Mouse (Mus musculus) forebrain, embryonic 11.5 days (tissue): ENCODE measurements around the gene Aurka. TPM values are rescaled to one million over a fixed set of nuclear protein-coding genes. Genes with fewer than 3 reads are reported as not detected.

Experiments
- ATAC-seq: fragments of 200-750 bp; cut with Nextera tagmentation; replicated peaks from 2 replicates; pipeline ENCODE4 v1.8.0; 2017; ENCODE audit warnings: moderate TSS enrichment; ENCODE audit not compliant: low FRiP score
- DNase-seq: peaks from one replicate; pipeline ENCODE4 v3.0.0-alpha.2; 2017; ENCODE audit warnings: low spot score
- H3K27ac ChIP-seq: fragments of 300-500 bp; sonication (generic); 2 replicates; pipeline ENCODE4 v1.5.1; 2014; ENCODE audit warnings: low read depth, low read length
- H3K27me3 ChIP-seq: fragments of 300-500 bp; sonication (generic); 2 replicates; pipeline ENCODE4 v1.6.1; 2014; ENCODE audit warnings: mild to moderate bottlenecking, low read length, mixed read lengths; ENCODE audit not compliant: control insufficient read depth, insufficient read depth
- H3K36me3 ChIP-seq: fragments of 300-500 bp; sonication (generic); 2 replicates; pipeline ENCODE4 v1.6.1; 2014; ENCODE audit warnings: mild to moderate bottlenecking, low read length, moderate library complexity, mixed read lengths; ENCODE audit not compliant: control insufficient read depth, insufficient read depth
- H3K4me1 ChIP-seq: fragments of 300-500 bp; sonication (generic); replicated peaks from 2 replicates; pipeline ENCODE4 v1.6.1; 2014; ENCODE audit warnings: low read length, mixed read lengths; ENCODE audit not compliant: control insufficient read depth, insufficient read depth
- H3K4me2 ChIP-seq: fragments of 300-500 bp; sonication (generic); 2 replicates; pipeline ENCODE4 v1.6.1; 2014; ENCODE audit warnings: low read depth, mild to moderate bottlenecking, low read length, moderate library complexity, mixed read lengths; ENCODE audit not compliant: severe bottlenecking
- H3K4me3 ChIP-seq: fragments of 300-500 bp; sonication (generic); 2 replicates; pipeline ENCODE4 v1.5.1; 2014; ENCODE audit warnings: low read depth, low read length
- H3K9ac ChIP-seq: fragments of 300-500 bp; sonication (generic); 2 replicates; pipeline ENCODE4 v1.6.1; 2014; ENCODE audit warnings: low read length
- H3K9me3 ChIP-seq: fragments of 300-500 bp; sonication (generic); 2 replicates; pipeline ENCODE4 v1.6.1; 2016; ENCODE audit warnings: low read length, mixed read lengths; ENCODE audit not compliant: control insufficient read depth
- WGBS: fragments of 180-500 bp; shearing (Covaris S2); extraction: QIAGEN DNeasy Blood & Tissue Kit; methylation state at CpG from one replicate; pipeline ENCODE4 v1.1.7; 2014; 5-methylcytosine and 5-hydroxymethylcytosine counted together
- polyA plus RNA-seq: library from polyadenylated mRNA; unstranded; fragments of >200 nt; fragmentation: Nextera tagmentation; extraction: Ambion mirVana; gene quantifications from 2 replicates; pipeline ENCODE4 v1.2.1, GENCODE M21; 2014

Gene Aurka
- polyA plus RNA-seq, 1 experiment from 2014 or later: 192 TPM

- no peaks in the 10 kb centered on the region for H3K4me1 ChIP-seq
- H3K4me2 ChIP-seq: no peak overlapping the region
- no peaks in the 10 kb centered on the region for H3K27me3 ChIP-seq
- H3K9me3 ChIP-seq: no peaks in the 10 kb centered on the region
- DNase-seq: no peak
- peaks cover 35% of the 10 kb centered on the region; the same call in 1 of the 2 replicates for H3K36me3 ChIP-seq
- 72% methylated on average over 5 of the region's 5 CpGs for WGBS
- H3K4me3 ChIP-seq: no peak overlapping the region
- H3K9ac ChIP-seq: no peak overlapping the region
- H3K27ac ChIP-seq: no peak overlapping the region
- ATAC-seq: no peak
These were observed 6.7 kb upstream of the Aurka start for GRCm38 (mm10) chr2:172376999-172377515.

- Histone ChIP-seq H3K27me3 (no peaks in the 10 kb centered on the region), H3K27ac (no peak overlapping the region), H3K4me2 (no peak overlapping the region), H3K36me3 (peaks cover 35% of the 10 kb centered on the region; the same call in 1 of the 2 replicates), H3K4me3 (no peak overlapping the region), H3K9me3 (no peaks in the 10 kb centered on the region), H3K9ac (no peak overlapping the region), H3K4me1 (0 out of 2 replicates have a peak, but pooled peaks cover 2% of the 10 kb centered on the region)
- ATAC-seq (no peak), DNase-seq (no peak)
- WGBS: 85% methylated on average over 4 of the region's 4 CpGs
These were observed 6.2 kb upstream of the Aurka start for GRCm38 (mm10) chr2:172376551-172376950.

- no peak for DNase-seq
- no peak for ATAC-seq
- WGBS: under 1% methylated on average over 11 of the region's 11 CpGs
These were observed 923 bp upstream of the Aurka start for GRCm38 (mm10) chr2:172371258-172371657.

GRCm38 (mm10) chr2:172363176-172363575, 7.2 kb downstream of the Aurka start:
- Histone ChIP-seq H3K36me3 (peaks cover 35% of the 10 kb centered on the region; the same call in 1 of the 2 replicates), H3K4me2 (no peak overlapping the region), H3K27ac (no peak overlapping the region), H3K4me3 (no peak overlapping the region), H3K4me1 (peaks cover 3% of the 10 kb centered on the region; the same call in 1 of the 2 replicates), H3K27me3 (no peaks in the 10 kb centered on the region), H3K9me3 (no peaks in the 10 kb centered on the region), H3K9ac (no peak overlapping the region)
- DNase-seq (no peak), ATAC-seq (no peak)
- 91% methylated on average over 7 of the region's 7 CpGs for WGBS

More at GRCm38 (mm10) chr2:172371258-172371657, 923 bp upstream of the Aurka start:
- Histone ChIP-seq H3K27me3 (no peaks in the 10 kb centered on the region), H3K4me1 (peaks cover 14% of the 10 kb centered on the region; the same call in 1 of the 2 replicates), H3K4me2 (peak overlapping the region; percentile 63), H3K9me3 (no peaks in the 10 kb centered on the region), H3K4me3 (peak overlapping the region; percentile 97), H3K36me3 (peaks cover 17% of the 10 kb centered on the region; the same call in 1 of the 2 replicates), H3K9ac (peak overlapping the region; percentile 96), H3K27ac (no peak overlapping the region)

- 87% methylated on average over 5 of the region's 5 CpGs for WGBS
- no peak overlapping the region for H3K27ac ChIP-seq
These were observed 14.5 kb downstream of the Aurka start for GRCm38 (mm10) chr2:172355833-172356232.

GRCm38 (mm10) chr2:172354761-172355160, 15.6 kb downstream of the Aurka start:
- no peak for ATAC-seq
- 72% methylated on average over 9 of the region's 9 CpGs for WGBS
- no peak overlapping the region for H3K4me2 ChIP-seq
- no peak overlapping the region for H3K9ac ChIP-seq
- H3K9me3 ChIP-seq: no peaks in the 10 kb centered on the region
- no peaks in the 10 kb centered on the region for H3K27me3 ChIP-seq
- no peaks in the 10 kb centered on the region for H3K4me1 ChIP-seq
- no peak overlapping the region for H3K27ac ChIP-seq
- H3K36me3 ChIP-seq: peaks cover 27% of the 10 kb centered on the region; the same call in 1 of the 2 replicates
- H3K4me3 ChIP-seq: no peak overlapping the region
- no peak for DNase-seq

More at GRCm38 (mm10) chr2:172355833-172356232, 14.5 kb downstream of the Aurka start:
- ATAC-seq (no peak), DNase-seq (no peak)
- Histone ChIP-seq H3K4me1 (no peaks in the 10 kb centered on the region), H3K27me3 (no peaks in the 10 kb centered on the region), H3K4me3 (no peak overlapping the region), H3K9ac (no peak overlapping the region), H3K36me3 (peaks cover 27% of the 10 kb centered on the region; the same call in 1 of the 2 replicates), H3K9me3 (no peaks in the 10 kb centered on the region), H3K4me2 (no peak overlapping the region)

GRCm38 (mm10) chr2:172353218-172353617, 17.1 kb downstream of the Aurka start:
- WGBS: 61% methylated on average over 9 of the region's 9 CpGs
- H3K4me2 ChIP-seq: no peak overlapping the region
- no peaks in the 10 kb centered on the region for H3K27me3 ChIP-seq
- no peak overlapping the region for H3K4me3 ChIP-seq
- DNase-seq (no peak), ATAC-seq (0 out of 2 replicates have a peak, but pooled peaks have one; percentile 6)
- peak overlapping the region; percentile 27; the same call in 1 of the 2 replicates for H3K27ac ChIP-seq
- H3K36me3 ChIP-seq: peaks cover 16% of the 10 kb centered on the region; the same call in 1 of the 2 replicates
- no peaks in the 10 kb centered on the region for H3K9me3 ChIP-seq
- H3K4me1 ChIP-seq: no peaks in the 10 kb centered on the region
- H3K9ac ChIP-seq: no peak overlapping the region

- no peaks in the 10 kb centered on the region for H3K27me3 ChIP-seq
- no peaks in the 10 kb centered on the region for H3K9me3 ChIP-seq
- ATAC-seq: no peak
- peaks cover under 1% of the 10 kb centered on the region; the same call in 1 of the 2 replicates for H3K36me3 ChIP-seq
- no peak overlapping the region for H3K27ac ChIP-seq
- DNase-seq: no peak
- H3K9ac ChIP-seq: no peak overlapping the region
- WGBS: 80% methylated on average over 8 of the region's 8 CpGs
- no peak overlapping the region for H3K4me2 ChIP-seq
- no peak overlapping the region for H3K4me3 ChIP-seq
- peaks cover 5% of the 10 kb centered on the region; the same call in 1 of the 2 replicates for H3K4me1 ChIP-seq
These were observed 19.6 kb downstream of the Aurka start for GRCm38 (mm10) chr2:172350773-172351172.

GRCm38 (mm10) chr2:172349776-172350175, 20.6 kb downstream of the Aurka start:
- Histone ChIP-seq H3K4me3 (no peak overlapping the region), H3K4me2 (no peak overlapping the region), H3K36me3 (no peaks in the 10 kb centered on the region; the same call in 1 of the 2 replicates), H3K27ac (no peak overlapping the region), H3K27me3 (no peaks in the 10 kb centered on the region), H3K9me3 (no peaks in the 10 kb centered on the region), H3K4me1 (peaks cover 5% of the 10 kb centered on the region; the same call in 1 of the 2 replicates), H3K9ac (no peak overlapping the region)
- 79% methylated on average over 14 of the region's 14 CpGs for WGBS
- ATAC-seq: no peak
- DNase-seq: no peak
